Mouse (Mus musculus) lung, postnatal 0 days (tissue): ENCODE results near the gene Zfp609.

ENCODE experiments used
- CTCF ChIP-seq: IDR thresholded peaks from 2 replicates; pipeline ENCODE4 v1.5.1; 2016; ENCODE audit warnings: antibody characterized with exemption, mild to moderate bottlenecking
- EP300 ChIP-seq: IDR thresholded peaks from 2 replicates; pipeline ENCODE4 v1.6.1; 2016; ENCODE audit warnings: antibody characterized with exemption, mild to moderate bottlenecking, control low read depth

DNA sequence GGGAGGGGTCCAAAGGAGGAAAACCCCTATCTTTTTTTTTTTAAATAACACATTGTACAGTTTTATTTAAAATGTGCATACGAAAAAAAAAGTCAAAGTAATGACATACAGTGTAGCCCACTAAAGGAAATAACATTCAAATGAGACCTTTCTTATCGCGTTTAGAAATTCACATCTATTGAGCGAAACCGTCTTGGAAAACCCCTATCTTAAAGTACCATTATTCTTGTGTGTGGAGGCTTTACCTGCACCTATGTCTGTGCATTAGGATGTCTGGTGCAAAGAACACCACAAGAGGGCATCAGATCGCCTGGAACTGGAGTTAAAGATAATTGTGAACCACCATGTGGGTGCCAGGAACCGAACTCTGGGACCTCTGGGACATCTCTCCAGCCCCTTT is 53.6 kb downstream of the Zfp609 start:
- peak; percentile 13; the same call in 1 of the 2 replicates for TF ChIP-seq CTCF
- no peak for TF ChIP-seq EP300
